Mouse (Mus musculus): ENCODE results near the gene Ulk4.

The Ulk4 gene

GRCm38 (mm10) chr9:121032322-121032964, 244.6 kb downstream of the Ulk4 start:
- H3K27me3 ChIP-seq (ENCODE audit: insufficient read depth, low read length) = no peaks in the 10 kb centered on the region
- no peaks in the 10 kb centered on the region for H3K4me1 ChIP-seq (replicated peaks; ENCODE audit: low read depth, low read length)
- no peak overlapping the region for H3K4me3 ChIP-seq (replicated peaks; ENCODE audit: low read length)
- TF ChIP-seq CTCF (conservative IDR thresholded peaks at IDR 0.05; ENCODE audit: low read length) (no peak), POU5F1 (IDR thresholded peaks at IDR 0.05; ENCODE audit: borderline replicate concordance, low read length) (no peak), NANOG (IDR thresholded peaks at IDR 0.05; ENCODE audit: borderline replicate concordance, low read length) (no peak)
- peaks cover 18% of the 10 kb centered on the region for H3K9me3 ChIP-seq (ENCODE audit: low read length)
- H3K36me3 ChIP-seq (ENCODE audit: insufficient read depth, low read length) = no peaks in the 10 kb centered on the region

- no peak for TF ChIP-seq NANOG (IDR thresholded peaks at IDR 0.05; ENCODE audit: borderline replicate concordance, low read length)
- no peak for TF ChIP-seq CTCF (conservative IDR thresholded peaks at IDR 0.05; ENCODE audit: low read length)
- no peak for TF ChIP-seq POU5F1 (IDR thresholded peaks at IDR 0.05; ENCODE audit: borderline replicate concordance, low read length)
- H3K27me3 ChIP-seq (ENCODE audit: insufficient read depth, low read length) = no peaks in the 10 kb centered on the region
Observed at GRCm38 (mm10) chr9:121030949-121031348, 246.0 kb downstream of the Ulk4 start.

GRCm38 (mm10) chr9:121029786-121030185, 247.2 kb downstream of the Ulk4 start:
- TF ChIP-seq POU5F1 (IDR thresholded peaks at IDR 0.05; ENCODE audit: borderline replicate concordance, low read length) (no peak), NANOG (IDR thresholded peaks at IDR 0.05; ENCODE audit: borderline replicate concordance, low read length) (no peak), CTCF (conservative IDR thresholded peaks at IDR 0.05; ENCODE audit: low read length) (no peak)
- H3K4me1 ChIP-seq (replicated peaks; ENCODE audit: low read depth, low read length) = no peaks in the 10 kb centered on the region
- peaks cover 18% of the 10 kb centered on the region for H3K9me3 ChIP-seq (ENCODE audit: low read length)
- H3K36me3 ChIP-seq (ENCODE audit: insufficient read depth, low read length) = no peaks in the 10 kb centered on the region
- no peak overlapping the region for H3K4me3 ChIP-seq (replicated peaks; ENCODE audit: low read length)
- no peaks in the 10 kb centered on the region for H3K27me3 ChIP-seq (ENCODE audit: insufficient read depth, low read length)

More at GRCm38 (mm10) chr9:121030949-121031348, 246.0 kb downstream of the Ulk4 start:
- Histone ChIP-seq H3K4me1 (replicated peaks; ENCODE audit: low read depth, low read length) (no peaks in the 10 kb centered on the region), H3K4me3 (replicated peaks; ENCODE audit: low read length) (no peak overlapping the region), H3K36me3 (ENCODE audit: insufficient read depth, low read length) (no peaks in the 10 kb centered on the region), H3K9me3 (ENCODE audit: low read length) (peaks cover 18% of the 10 kb centered on the region)

- Histone ChIP-seq H3K9me3 (ENCODE audit: low read length) (peaks cover 37% of the 10 kb centered on the region), H3K4me1 (replicated peaks; ENCODE audit: low read depth, low read length) (no peaks in the 10 kb centered on the region), H3K4me3 (replicated peaks; ENCODE audit: low read length) (no peak overlapping the region), H3K27me3 (ENCODE audit: insufficient read depth, low read length) (no peaks in the 10 kb centered on the region), H3K36me3 (ENCODE audit: insufficient read depth, low read length) (no peaks in the 10 kb centered on the region; the same call in 1 of the 2 replicates)
- TF ChIP-seq NANOG (IDR thresholded peaks at IDR 0.05; ENCODE audit: borderline replicate concordance, low read length) (no peak), POU5F1 (IDR thresholded peaks at IDR 0.05; ENCODE audit: borderline replicate concordance, low read length) (no peak), CTCF (conservative IDR thresholded peaks at IDR 0.05; ENCODE audit: low read length) (no peak)
Observed at GRCm38 (mm10) chr9:121023526-121024264, 253.3 kb downstream of the Ulk4 start.

GRCm38 (mm10) chr9:121020360-121020759, 256.6 kb downstream of the Ulk4 start:
- H3K9me3 ChIP-seq (ENCODE audit: low read length) = peaks cover 37% of the 10 kb centered on the region
- TF ChIP-seq CTCF (conservative IDR thresholded peaks at IDR 0.05; ENCODE audit: low read length) (no peak), NANOG (IDR thresholded peaks at IDR 0.05; ENCODE audit: borderline replicate concordance, low read length) (no peak), POU5F1 (IDR thresholded peaks at IDR 0.05; ENCODE audit: borderline replicate concordance, low read length) (no peak)
- H3K27me3 ChIP-seq (ENCODE audit: insufficient read depth, low read length) = 0 out of 2 replicates have a peak, but pooled peaks cover 9% of the 10 kb centered on the region
- no peak overlapping the region for H3K4me3 ChIP-seq (replicated peaks; ENCODE audit: low read length)
- H3K4me1 ChIP-seq (replicated peaks; ENCODE audit: low read depth, low read length) = no peaks in the 10 kb centered on the region
- no peaks in the 10 kb centered on the region; the same call in 1 of the 2 replicates for H3K36me3 ChIP-seq (ENCODE audit: insufficient read depth, low read length)

GRCm38 (mm10) chr9:121019932-121020331, 257.1 kb downstream of the Ulk4 start:
- Histone ChIP-seq H3K9me3 (ENCODE audit: low read length) (peaks cover 37% of the 10 kb centered on the region), H3K27me3 (ENCODE audit: insufficient read depth, low read length) (0 out of 2 replicates have a peak, but pooled peaks cover 9% of the 10 kb centered on the region), H3K4me1 (replicated peaks; ENCODE audit: low read depth, low read length) (no peaks in the 10 kb centered on the region), H3K4me3 (replicated peaks; ENCODE audit: low read length) (no peak overlapping the region), H3K36me3 (ENCODE audit: insufficient read depth, low read length) (no peaks in the 10 kb centered on the region; the same call in 1 of the 2 replicates)
- TF ChIP-seq NANOG (IDR thresholded peaks at IDR 0.05; ENCODE audit: borderline replicate concordance, low read length) (no peak), POU5F1 (IDR thresholded peaks at IDR 0.05; ENCODE audit: borderline replicate concordance, low read length) (no peak), CTCF (conservative IDR thresholded peaks at IDR 0.05; ENCODE audit: low read length) (no peak)

- TF ChIP-seq NANOG (IDR thresholded peaks at IDR 0.05; ENCODE audit: borderline replicate concordance, low read length) = no peak
- TF ChIP-seq POU5F1 (IDR thresholded peaks at IDR 0.05; ENCODE audit: borderline replicate concordance, low read length) = no peak
- peaks cover 28% of the 10 kb centered on the region for H3K9me3 ChIP-seq (ENCODE audit: low read length)
- H3K4me1 ChIP-seq (replicated peaks; ENCODE audit: low read depth, low read length) = no peaks in the 10 kb centered on the region
- no peak overlapping the region for H3K4me3 ChIP-seq (replicated peaks; ENCODE audit: low read length)
- 0 out of 2 replicates have a peak, but pooled peaks cover 9% of the 10 kb centered on the region for H3K27me3 ChIP-seq (ENCODE audit: insufficient read depth, low read length)
- H3K36me3 ChIP-seq (ENCODE audit: insufficient read depth, low read length) = no peaks in the 10 kb centered on the region
Observed at GRCm38 (mm10) chr9:121018524-121019315, 258.3 kb downstream of the Ulk4 start.

All from E14TG2a.4 (cell line).